Mouse (Mus musculus): ENCODE measurements around the gene Palb2. TPM values are rescaled to one million over a fixed set of nuclear protein-coding genes. Genes with fewer than 3 reads are reported as not detected.

Palb2 gene
- 15.3 and 19.2 TPM in 2 replicates for polyA plus RNA-seq (2015; fragmentation: Nextera tagmentation; extraction: Ambion mirVana)

GRCm38 (mm10) chr7:122132497-122133337 is at the start of gene Palb2, which contains the start of gene Dctn5:
Gene Palb2 (minus strand): TSS chr7:122132985.
Gene Dctn5 (plus strand): TSS chr7:122133041.
- Histone ChIP-seq H3K27ac (ENCODE audit: low read length) (peak within 1 kb of the TSS; percentile 66), H3K9ac (replicated peaks; ENCODE audit: low read length) (peak within 1 kb of the TSS; percentile 93), H3K4me3 (ENCODE audit: low read length) (peak within 1 kb of the TSS; percentile 83), H3K4me2 (replicated peaks; ENCODE audit: low read depth, low read length) (peak within 1 kb of the TSS; percentile 83), H3K4me1 (ENCODE audit: insufficient read depth, low read length) (peaks cover 12% of the 10 kb centered on the region), H3K9me3 (ENCODE audit: low read length) (no peaks in the 10 kb centered on the region), H3K36me3 (ENCODE audit: insufficient read depth, low read length) (peaks cover 20% of the 10 kb centered on the region), H3K27me3 (ENCODE audit: insufficient read depth, low read length) (no peaks in the 10 kb centered on the region)
- WGBS = under 1% methylated on average over 54 of the region's 54 CpGs
- peak; percentile 99 for ATAC-seq (ENCODE audit: low FRiP score, low TSS enrichment)

GRCm38 (mm10) chr7:122180720-122181119 is 47.9 kb upstream of the Palb2 start:
- no peak overlapping the region for H3K4me3 ChIP-seq (ENCODE audit: low read length)
- no peak overlapping the region for H3K27ac ChIP-seq (ENCODE audit: low read length)
- no peaks in the 10 kb centered on the region for H3K27me3 ChIP-seq (ENCODE audit: insufficient read depth, low read length)
- H3K4me2 ChIP-seq (replicated peaks; ENCODE audit: low read depth, low read length) = no peak overlapping the region
- no peaks in the 10 kb centered on the region for H3K36me3 ChIP-seq (ENCODE audit: insufficient read depth, low read length)
- no peak for ATAC-seq (ENCODE audit: low FRiP score, low TSS enrichment)
- 85% methylated on average over 7 of the region's 7 CpGs for WGBS
- 0 out of 2 replicates have a peak, but pooled peaks cover under 1% of the 10 kb centered on the region for H3K4me1 ChIP-seq (ENCODE audit: insufficient read depth, low read length)
- no peak overlapping the region for H3K9ac ChIP-seq (replicated peaks; ENCODE audit: low read length)
- H3K9me3 ChIP-seq (ENCODE audit: low read length) = no peaks in the 10 kb centered on the region

DNA sequence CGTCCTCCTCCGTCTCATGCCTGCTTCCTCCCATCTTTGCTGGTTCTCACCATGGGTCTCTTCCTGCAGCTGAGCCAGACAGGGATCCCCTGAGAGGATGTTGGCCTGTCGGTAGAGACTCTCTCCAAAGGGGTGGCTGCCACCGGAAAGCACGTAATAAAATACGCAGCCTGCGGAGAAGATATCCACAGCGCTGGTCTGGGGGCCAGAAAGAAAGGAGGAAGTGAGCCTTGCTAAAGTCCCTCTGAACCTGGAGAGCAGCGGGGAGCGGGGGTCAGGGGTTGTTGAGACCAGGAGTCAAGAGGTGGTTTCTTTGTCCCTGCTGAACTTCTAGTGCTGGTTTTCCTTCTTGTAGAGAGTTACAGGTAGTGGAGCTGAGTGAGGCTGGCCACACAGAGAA is 38.8 kb upstream of the Palb2 start:
- no peaks in the 10 kb centered on the region for H3K27me3 ChIP-seq (ENCODE audit: insufficient read depth, low read length)
- peaks cover 38% of the 10 kb centered on the region for H3K36me3 ChIP-seq (ENCODE audit: insufficient read depth, low read length)
- H3K9ac ChIP-seq (replicated peaks; ENCODE audit: low read length) = no peak overlapping the region
- H3K27ac ChIP-seq (ENCODE audit: low read length) = no peak overlapping the region
- ATAC-seq (ENCODE audit: low FRiP score, low TSS enrichment) = no peak
- no peak overlapping the region for H3K4me3 ChIP-seq (ENCODE audit: low read length)
- H3K4me2 ChIP-seq (replicated peaks; ENCODE audit: low read depth, low read length) = no peak overlapping the region
- 67% methylated on average over 10 of the region's 10 CpGs for WGBS
- H3K9me3 ChIP-seq (ENCODE audit: low read length) = no peaks in the 10 kb centered on the region
- H3K4me1 ChIP-seq (ENCODE audit: insufficient read depth, low read length) = no peaks in the 10 kb centered on the region

GRCm38 (mm10) chr7:122170705-122171104 is 37.9 kb upstream of the Palb2 start:
- H3K27me3 ChIP-seq (ENCODE audit: insufficient read depth, low read length) = no peaks in the 10 kb centered on the region
- no peaks in the 10 kb centered on the region for H3K9me3 ChIP-seq (ENCODE audit: low read length)
- H3K36me3 ChIP-seq (ENCODE audit: insufficient read depth, low read length) = peaks cover 47% of the 10 kb centered on the region
- no peak overlapping the region for H3K4me2 ChIP-seq (replicated peaks; ENCODE audit: low read depth, low read length)
- 89% methylated on average over 6 of the region's 6 CpGs for WGBS
- ATAC-seq (ENCODE audit: low FRiP score, low TSS enrichment) = no peak
- H3K4me1 ChIP-seq (ENCODE audit: insufficient read depth, low read length) = no peaks in the 10 kb centered on the region
- H3K27ac ChIP-seq (ENCODE audit: low read length) = no peak overlapping the region
- H3K9ac ChIP-seq (replicated peaks; ENCODE audit: low read length) = no peak overlapping the region
- no peak overlapping the region for H3K4me3 ChIP-seq (ENCODE audit: low read length)

DNA sequence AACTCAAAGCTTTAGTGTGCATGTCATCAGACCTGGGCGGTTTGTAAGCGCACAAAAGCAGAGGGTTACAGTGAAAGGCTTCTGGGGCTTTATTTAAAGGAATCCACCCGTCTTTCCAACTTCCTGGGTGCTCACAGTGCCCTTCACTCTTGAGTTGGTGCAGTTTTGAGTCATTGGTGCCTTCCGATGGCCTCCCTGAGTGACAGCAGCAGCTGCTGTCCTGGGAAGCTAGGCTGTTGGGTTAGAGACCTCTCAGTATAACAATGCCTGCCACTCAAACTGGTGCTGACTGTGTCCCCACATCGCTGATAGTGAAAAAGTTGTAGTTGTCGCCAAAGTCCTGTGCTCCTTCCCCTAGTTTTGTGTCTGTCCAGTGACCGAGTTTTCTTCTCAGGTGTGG is 34.4 kb upstream of the Palb2 start:
- no peak overlapping the region for H3K27ac ChIP-seq (ENCODE audit: low read length)
- no peaks in the 10 kb centered on the region for H3K27me3 ChIP-seq (ENCODE audit: insufficient read depth, low read length)
- peaks cover 74% of the 10 kb centered on the region for H3K36me3 ChIP-seq (ENCODE audit: insufficient read depth, low read length)
- no peak for ATAC-seq (ENCODE audit: low FRiP score, low TSS enrichment)
- H3K4me2 ChIP-seq (replicated peaks; ENCODE audit: low read depth, low read length) = no peak overlapping the region
- no peaks in the 10 kb centered on the region for H3K4me1 ChIP-seq (ENCODE audit: insufficient read depth, low read length)
- WGBS = 90% methylated on average over 7 of the region's 7 CpGs
- no peak overlapping the region for H3K9ac ChIP-seq (replicated peaks; ENCODE audit: low read length)
- no peaks in the 10 kb centered on the region for H3K9me3 ChIP-seq (ENCODE audit: low read length)
- H3K4me3 ChIP-seq (ENCODE audit: low read length) = no peak overlapping the region

DNA sequence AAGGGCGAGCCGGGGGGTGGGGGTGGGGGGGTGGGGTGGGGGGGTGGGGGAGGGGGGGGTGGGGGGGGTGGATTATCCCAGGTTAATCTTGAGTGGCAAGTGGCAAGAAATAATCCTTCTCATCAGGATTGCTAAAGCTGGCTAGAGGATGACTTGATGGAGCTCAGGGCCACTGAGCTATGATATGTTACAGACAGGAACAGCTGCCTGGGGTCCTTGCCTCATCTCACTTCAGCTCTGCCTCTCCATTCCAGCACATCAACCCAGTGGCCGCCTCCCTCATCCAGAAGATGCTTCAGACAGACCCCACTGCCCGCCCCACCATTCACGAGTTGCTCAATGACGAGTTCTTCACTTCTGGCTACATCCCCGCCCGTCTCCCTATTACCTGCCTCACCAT is 31.0 kb upstream of the Palb2 start:
- ATAC-seq (ENCODE audit: low FRiP score, low TSS enrichment) = no peak
- no peak overlapping the region for H3K4me2 ChIP-seq (replicated peaks; ENCODE audit: low read depth, low read length)
- peaks cover 17% of the 10 kb centered on the region for H3K4me1 ChIP-seq (ENCODE audit: insufficient read depth, low read length)
- no peak overlapping the region for H3K4me3 ChIP-seq (ENCODE audit: low read length)
- no peaks in the 10 kb centered on the region for H3K9me3 ChIP-seq (ENCODE audit: low read length)
- H3K9ac ChIP-seq (replicated peaks; ENCODE audit: low read length) = no peak overlapping the region
- 89% methylated on average over 8 of the region's 8 CpGs for WGBS
- peaks cover 64% of the 10 kb centered on the region for H3K36me3 ChIP-seq (ENCODE audit: insufficient read depth, low read length)
- no peak overlapping the region for H3K27ac ChIP-seq (ENCODE audit: low read length)
- no peaks in the 10 kb centered on the region for H3K27me3 ChIP-seq (ENCODE audit: insufficient read depth, low read length)

DNA sequence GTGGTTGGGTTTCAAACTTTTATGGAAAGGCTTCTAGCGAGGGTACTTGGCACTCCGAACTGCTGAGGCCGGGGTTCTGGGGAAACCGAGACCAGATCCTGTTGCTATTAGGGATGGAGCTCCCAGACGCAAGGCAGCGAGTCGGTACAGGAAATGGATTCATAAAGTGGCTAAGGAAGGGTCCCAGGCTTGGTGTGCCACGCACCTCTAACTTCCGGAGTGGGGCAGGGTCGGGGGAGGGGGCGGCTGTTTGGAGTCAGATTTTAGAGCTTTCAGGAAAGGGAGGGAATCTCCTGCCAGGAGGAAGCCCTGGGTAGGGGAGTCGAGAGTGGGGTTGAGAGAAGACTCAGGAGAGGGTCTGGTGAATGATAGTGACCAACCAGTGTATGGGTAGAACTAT is 27.3 kb upstream of the Palb2 start:
- 0% methylated on average over 11 of the region's 12 CpGs for WGBS
- Histone ChIP-seq H3K9me3 (ENCODE audit: low read length) (no peaks in the 10 kb centered on the region), H3K27ac (ENCODE audit: low read length) (peak overlapping the region; percentile 95; the same call in 1 of the 2 replicates), H3K9ac (replicated peaks; ENCODE audit: low read length) (peak overlapping the region; percentile 84), H3K4me1 (ENCODE audit: insufficient read depth, low read length) (peaks cover 31% of the 10 kb centered on the region), H3K27me3 (ENCODE audit: insufficient read depth, low read length) (no peaks in the 10 kb centered on the region), H3K4me2 (replicated peaks; ENCODE audit: low read depth, low read length) (peak overlapping the region; percentile 92), H3K36me3 (ENCODE audit: insufficient read depth, low read length) (peaks cover 33% of the 10 kb centered on the region), H3K4me3 (ENCODE audit: low read length) (peak overlapping the region; percentile 91)
- ATAC-seq (ENCODE audit: low FRiP score, low TSS enrichment) = no peak

DNA sequence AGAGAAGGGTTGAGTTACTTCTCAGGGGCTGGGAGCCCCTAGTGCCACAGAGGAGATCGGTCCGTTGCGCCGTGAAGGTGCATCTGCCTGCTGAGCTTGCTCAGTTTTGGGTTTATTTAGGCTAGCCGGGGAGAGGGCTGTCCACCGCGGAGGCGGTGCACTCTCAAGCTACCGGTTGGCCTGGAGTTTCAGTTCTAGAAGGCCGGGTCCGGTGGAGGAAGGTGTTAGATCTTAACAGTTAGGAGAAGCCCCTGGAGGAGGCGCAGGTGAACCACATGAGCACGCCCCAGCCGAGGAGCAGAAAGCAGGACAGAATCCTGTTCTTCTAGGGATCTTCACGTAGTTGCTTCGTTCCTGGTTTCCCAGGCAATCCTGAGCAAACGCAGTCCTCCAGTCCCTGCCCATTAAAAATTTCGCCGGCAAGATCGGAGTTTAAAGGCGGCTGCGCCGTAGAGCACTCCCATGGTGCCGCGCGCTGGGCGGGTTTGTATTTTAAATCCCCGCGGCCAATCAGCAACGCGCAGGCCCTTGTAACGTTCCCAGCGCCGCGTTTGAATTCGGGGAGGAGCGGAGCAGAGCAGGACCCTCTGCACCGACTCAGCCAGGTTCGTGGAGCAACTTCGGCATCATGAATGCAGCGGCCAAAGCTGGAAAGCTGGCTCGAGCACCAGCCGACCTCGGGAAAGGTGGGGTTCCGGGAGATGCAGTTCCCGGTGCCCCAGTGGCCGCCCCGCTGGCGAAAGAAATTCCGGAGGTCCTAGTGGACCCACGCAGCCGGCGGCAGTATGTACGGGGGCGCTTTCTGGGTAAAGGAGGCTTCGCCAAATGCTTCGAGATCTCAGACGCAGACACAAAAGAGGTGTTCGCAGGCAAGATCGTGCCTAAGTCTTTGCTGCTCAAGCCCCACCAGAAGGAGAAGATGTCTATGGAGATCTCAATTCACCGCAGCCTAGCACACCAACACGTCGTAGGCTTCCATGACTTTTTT is 26.4 kb upstream of the Palb2 start, which contains the start of gene Plk1:
Gene Plk1 (plus strand): TSS at position 525 of the 988 bp plus-strand sequence.
- Histone ChIP-seq H3K9me3 (ENCODE audit: low read length) (no peaks in the 10 kb centered on the region), H3K27ac (ENCODE audit: low read length) (peak within 1 kb of the TSS; percentile 95), H3K4me2 (replicated peaks; ENCODE audit: low read depth, low read length) (peak within 1 kb of the TSS; percentile 92), H3K4me1 (ENCODE audit: insufficient read depth, low read length) (peaks cover 31% of the 10 kb centered on the region), H3K9ac (replicated peaks; ENCODE audit: low read length) (peak within 1 kb of the TSS; percentile 84), H3K4me3 (ENCODE audit: low read length) (peak within 1 kb of the TSS; percentile 91), H3K36me3 (ENCODE audit: insufficient read depth, low read length) (peaks cover 26% of the 10 kb centered on the region), H3K27me3 (ENCODE audit: insufficient read depth, low read length) (no peaks in the 10 kb centered on the region)
- WGBS = under 1% methylated on average over 63 of the region's 63 CpGs
- peak; percentile 94 for ATAC-seq (ENCODE audit: low FRiP score, low TSS enrichment)

GRCm38 (mm10) chr7:122158488-122158887 is 25.7 kb upstream of the Palb2 start:
- H3K4me3 ChIP-seq (ENCODE audit: low read length) = peak overlapping the region; percentile 91
- WGBS = 3% methylated on average over 13 of the region's 13 CpGs
- H3K4me1 ChIP-seq (ENCODE audit: insufficient read depth, low read length) = peaks cover 31% of the 10 kb centered on the region
- peak overlapping the region; percentile 95 for H3K27ac ChIP-seq (ENCODE audit: low read length)
- H3K9me3 ChIP-seq (ENCODE audit: low read length) = no peaks in the 10 kb centered on the region
- H3K27me3 ChIP-seq (ENCODE audit: insufficient read depth, low read length) = no peaks in the 10 kb centered on the region
- H3K4me2 ChIP-seq (replicated peaks; ENCODE audit: low read depth, low read length) = peak overlapping the region; percentile 92
- peaks cover 21% of the 10 kb centered on the region for H3K36me3 ChIP-seq (ENCODE audit: insufficient read depth, low read length)
- ATAC-seq (ENCODE audit: low FRiP score, low TSS enrichment) = peak; percentile 40
- peak overlapping the region; percentile 83 for H3K9ac ChIP-seq (replicated peaks; ENCODE audit: low read length)

All from kidney, embryonic 16.5 days (tissue).